Mouse (Mus musculus) heart, postnatal 0 days (tissue): ENCODE measurements around the gene Cnnm4. TPM values are rescaled to one million over a fixed set of nuclear protein-coding genes. Genes with fewer than 3 reads are reported as not detected.

ENCODE experiments used
- ATAC-seq: fragments of 200-750 bp; cut with Nextera tagmentation; 2 replicates; pipeline ENCODE4 v1.8.0; 2017; ENCODE audit warnings: low read depth, moderate number of reproducible peaks, moderate library complexity; ENCODE audit not compliant: insufficient read depth
- DNase-seq: peaks from one replicate; pipeline ENCODE4 v3.0.0-alpha.2; 2016; ENCODE audit warnings: low spot score
- H3K27ac ChIP-seq: fragments of 300-500 bp; sonication (generic); 2 replicates; pipeline ENCODE4 v1.5.1; 2014; ENCODE audit warnings: low read depth, mild to moderate bottlenecking
- H3K27me3 ChIP-seq: fragments of 300-500 bp; sonication (generic); 2 replicates; pipeline ENCODE4 v1.6.1; 2014; ENCODE audit warnings: low read length, mixed read lengths; ENCODE audit not compliant: control insufficient read depth, insufficient read depth
- H3K36me3 ChIP-seq: fragments of 300-500 bp; sonication (generic); replicated peaks from 2 replicates; pipeline ENCODE4 v1.6.1; 2014; ENCODE audit warnings: low read length, mixed read lengths; ENCODE audit not compliant: control insufficient read depth, insufficient read depth
- H3K4me1 ChIP-seq: fragments of 300-500 bp; sonication (generic); 2 replicates; pipeline ENCODE4 v1.6.1; 2014; ENCODE audit warnings: antibody characterized with exemption; ENCODE audit not compliant: control insufficient read depth, insufficient read depth
- H3K4me2 ChIP-seq: fragments of 300-500 bp; sonication (generic); 2 replicates; pipeline ENCODE4 v1.6.1; 2014; ENCODE audit warnings: low read depth, mild to moderate bottlenecking, low read length, moderate library complexity
- H3K4me3 ChIP-seq: fragments of 300-500 bp; sonication (generic); 2 replicates; pipeline ENCODE4 v1.5.1; 2014; ENCODE audit warnings: low read depth, low read length
- H3K9ac ChIP-seq: fragments of 300-500 bp; sonication (generic); replicated peaks from 2 replicates; pipeline ENCODE4 v1.6.1; 2014; ENCODE audit warnings: low read depth, low read length, mixed read lengths
- H3K9me3 ChIP-seq: fragments of 300-500 bp; sonication (generic); replicated peaks from 2 replicates; pipeline ENCODE4 v1.6.1; 2016; ENCODE audit warnings: low read length; ENCODE audit not compliant: control insufficient read depth
- CTCF ChIP-seq: IDR thresholded peaks from 2 replicates; pipeline ENCODE4 v1.5.1; 2016; ENCODE audit warnings: antibody characterized with exemption, control low read depth, low read depth
- EP300 ChIP-seq: IDR thresholded peaks from 2 replicates; pipeline ENCODE4 v1.6.1; 2016; ENCODE audit warnings: antibody characterized with exemption, low read depth
- WGBS: fragments of 180-500 bp; shearing (Covaris S2); extraction: QIAGEN DNeasy Blood & Tissue Kit; methylation state at CpG from one replicate; pipeline ENCODE4 v1.1.7; 2014; 5-methylcytosine and 5-hydroxymethylcytosine counted together
- polyA plus RNA-seq: library from polyadenylated mRNA; unstranded; fragments of >200 nt; fragmentation: Nextera tagmentation; extraction: Ambion mirVana; gene quantifications from 2 replicates; pipeline ENCODE4 v1.2.1, GENCODE M21; 2015
- total RNA-seq: library from RNA; depleted of rRNA; stranded (reverse); fragments of >200 nt; gene quantifications from 2 replicates; pipeline ENCODE4 v1.2.3, GENCODE M21; 2014; ENCODE audit warnings: low replicate concordance

The Cnnm4 gene
- total and polyA plus RNA-seq, 2 experiments from 2014 or later, result 3.6 to 5.2 TPM

DNA sequence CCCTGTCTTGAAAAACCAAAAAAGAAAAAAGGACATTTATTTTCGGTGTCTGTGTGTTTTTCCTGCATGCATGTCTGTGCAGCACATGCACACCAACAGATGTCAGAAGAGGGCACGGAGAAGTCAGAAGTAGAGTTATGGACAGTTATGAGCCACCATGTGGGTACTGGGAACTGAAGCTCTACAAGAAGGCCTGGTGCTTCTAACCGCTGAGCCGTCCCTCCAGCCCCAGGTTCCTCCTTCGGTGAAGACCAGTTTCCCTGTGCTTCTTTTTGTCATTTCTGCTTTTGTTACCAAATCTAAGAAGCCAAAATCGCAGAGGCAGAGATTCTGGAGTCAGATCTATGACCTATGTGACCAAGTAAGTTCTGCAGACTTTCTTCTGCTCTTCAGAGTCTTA, 34.9 kb upstream of the Cnnm4 start:
- Histone ChIP-seq H3K4me3 (no peak overlapping the region), H3K36me3 (peaks cover 79% of the 10 kb centered on the region)

DNA sequence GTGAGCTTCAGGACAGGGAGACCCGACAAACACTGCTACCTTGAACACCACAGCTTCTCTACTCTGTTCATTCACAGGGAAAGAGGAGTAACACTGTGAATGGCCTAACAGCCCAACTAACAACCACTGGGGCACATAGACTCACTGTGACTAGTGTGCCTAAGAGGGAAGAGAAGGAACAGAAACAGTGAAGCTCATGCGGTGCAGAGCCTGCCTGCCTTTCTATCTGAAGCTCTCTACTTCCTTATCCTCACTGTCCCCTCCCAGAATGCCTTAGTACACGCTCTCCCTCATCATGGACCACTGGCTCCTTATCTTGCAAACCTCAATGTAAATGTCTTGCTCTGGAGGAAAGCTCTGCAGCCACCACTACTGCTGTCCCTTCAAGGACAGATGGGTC, 34.2 kb upstream of the Cnnm4 start:
- WGBS, result 90% methylated on average over 3 of the region's 3 CpGs
- H3K36me3 ChIP-seq, result peaks cover 73% of the 10 kb centered on the region
- no peaks in the 10 kb centered on the region for H3K27me3 ChIP-seq
- H3K4me2 ChIP-seq, result no peak overlapping the region
- no peaks in the 10 kb centered on the region for H3K4me1 ChIP-seq
- no peak overlapping the region for H3K27ac ChIP-seq
- H3K9me3 ChIP-seq, result no peaks in the 10 kb centered on the region
- ATAC-seq, result no peak
- no peak overlapping the region for H3K9ac ChIP-seq
- DNase-seq, result no peak
- TF ChIP-seq EP300 (no peak), CTCF (no peak)
- no peak overlapping the region for H3K4me3 ChIP-seq

More for the DNA sequence above, 34.9 kb upstream of the Cnnm4 start:
- no peaks in the 10 kb centered on the region for H3K27me3 ChIP-seq
- H3K4me2 ChIP-seq, result no peak overlapping the region
- no peaks in the 10 kb centered on the region for H3K4me1 ChIP-seq
- WGBS, result 95% methylated on average over 6 of the region's 6 CpGs
- no peaks in the 10 kb centered on the region for H3K9me3 ChIP-seq
- DNase-seq (no peak), ATAC-seq (no peak)
- no peak overlapping the region for H3K27ac ChIP-seq
- H3K9ac ChIP-seq, result no peak overlapping the region
- TF ChIP-seq CTCF, result no peak
- TF ChIP-seq EP300, result no peak

DNA sequence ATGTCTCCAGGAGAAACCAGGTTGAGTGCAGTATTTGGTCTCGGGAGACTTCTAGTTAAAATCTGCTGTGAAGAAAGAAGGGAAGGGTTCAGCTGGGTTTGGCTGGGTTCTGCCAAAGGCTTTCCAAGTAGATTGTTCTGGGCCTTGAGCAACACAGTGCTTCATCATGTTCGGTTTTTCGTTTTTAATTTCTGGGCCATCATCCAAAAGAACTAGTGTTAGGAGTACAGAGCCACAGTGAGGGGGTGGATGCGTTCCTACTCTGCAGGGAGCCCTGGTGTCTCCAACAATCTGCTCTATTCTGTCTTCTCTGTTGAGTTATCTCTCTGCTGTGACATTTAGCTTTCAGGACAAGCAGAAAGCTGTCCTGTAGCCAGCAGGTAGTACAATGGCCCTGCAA, 30.3 kb upstream of the Cnnm4 start:
- 85% methylated on average over 4 of the region's 4 CpGs for WGBS
- no peak for DNase-seq
- Histone ChIP-seq H3K4me2 (no peak overlapping the region), H3K27me3 (no peaks in the 10 kb centered on the region), H3K9ac (no peak overlapping the region), H3K4me1 (peaks cover 6% of the 10 kb centered on the region; the same call in 1 of the 2 replicates), H3K4me3 (no peak overlapping the region), H3K27ac (no peak overlapping the region), H3K9me3 (no peaks in the 10 kb centered on the region), H3K36me3 (peaks cover 46% of the 10 kb centered on the region)
- no peak for TF ChIP-seq EP300
- no peak for TF ChIP-seq CTCF
- no peak for ATAC-seq

DNA sequence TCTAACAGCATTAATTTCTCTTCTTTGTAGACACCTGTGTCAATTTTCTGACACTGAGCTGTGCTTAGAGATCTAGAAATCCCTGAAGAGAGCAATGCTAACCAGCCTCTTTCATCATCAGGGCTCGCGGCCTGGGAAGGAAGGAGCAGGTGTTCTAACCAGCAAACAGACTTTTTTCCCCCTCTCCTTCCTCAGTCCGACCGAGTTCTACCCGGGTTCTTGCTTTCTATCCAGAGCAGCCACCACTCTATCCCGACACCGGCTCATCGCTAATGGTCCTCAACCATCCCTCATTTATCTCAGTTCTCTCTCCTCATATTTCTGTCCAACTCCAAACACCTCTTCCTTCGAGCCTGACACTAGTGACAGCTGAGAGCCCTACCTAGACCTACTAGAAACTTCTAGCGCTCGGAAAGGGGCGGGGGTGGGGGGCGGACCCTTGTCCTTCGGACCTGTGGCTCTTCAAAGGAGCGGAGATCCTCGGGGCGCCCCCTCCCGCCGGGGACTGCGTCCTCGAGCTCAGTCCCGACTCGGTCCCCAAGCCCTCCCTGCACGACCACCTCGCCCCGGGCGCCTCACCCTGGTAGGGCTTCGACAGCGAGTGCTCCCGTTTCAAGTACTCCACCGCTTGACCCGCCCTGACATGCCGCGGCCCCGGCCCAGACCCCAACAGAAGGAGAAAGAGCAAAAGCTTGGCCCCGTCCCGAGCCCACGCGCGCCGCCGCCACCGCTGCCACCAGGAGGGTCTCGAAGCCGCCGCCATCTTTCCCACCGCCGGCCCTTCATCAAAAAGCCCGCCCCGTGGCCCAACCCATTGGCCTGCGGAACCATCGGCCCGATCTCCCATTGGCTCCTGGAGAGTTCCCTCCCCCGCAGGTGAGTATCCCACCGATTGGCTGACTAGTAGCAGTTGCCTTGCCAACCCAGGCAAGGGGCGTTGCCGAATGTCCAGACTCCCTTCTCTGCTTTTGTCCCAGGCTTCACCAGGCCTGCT, 26.7 kb upstream of the Cnnm4 start, which contains the start of gene Lman2l:
Gene Lman2l, minus strand, starts transcription at position 801 of the 994 bp plus-strand sequence.
- H3K4me3 ChIP-seq, result peak within 1 kb of the TSS; percentile 88
- H3K4me2 ChIP-seq, result peak within 1 kb of the TSS; percentile 93
- peaks cover 10% of the 10 kb centered on the region; the same call in 1 of the 2 replicates for H3K36me3 ChIP-seq
- peaks cover 6% of the 10 kb centered on the region; the same call in 1 of the 2 replicates for H3K4me1 ChIP-seq
- H3K9me3 ChIP-seq, result no peaks in the 10 kb centered on the region
- TF ChIP-seq CTCF (no peak), EP300 (no peak)
- H3K27ac ChIP-seq, result peak within 1 kb of the TSS; percentile 70
- H3K9ac ChIP-seq, result peak within 1 kb of the TSS; percentile 77
- DNase-seq (peak; percentile 97), ATAC-seq (peak; percentile 100)
- no peaks in the 10 kb centered on the region for H3K27me3 ChIP-seq
- WGBS, result 2% methylated on average over 57 of the region's 57 CpGs

DNA sequence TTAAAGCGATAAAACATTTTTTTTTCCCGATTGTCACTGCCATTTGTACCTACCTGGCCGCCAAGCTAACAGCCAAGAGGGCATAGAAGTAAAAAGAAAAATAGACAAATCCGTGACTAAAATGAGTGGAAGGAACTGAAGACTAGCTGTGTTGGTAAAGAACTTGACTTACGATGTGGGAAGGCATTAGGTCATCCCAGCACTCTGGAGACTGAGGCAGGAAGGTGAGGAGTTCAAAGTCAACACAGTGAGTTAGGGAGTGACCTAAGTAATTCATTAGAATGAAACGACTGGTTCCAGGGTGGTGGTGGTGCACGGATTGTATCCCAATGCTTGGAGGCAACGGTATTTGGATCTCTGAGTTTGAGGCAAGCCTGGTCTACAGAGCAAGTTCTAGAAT, 25.9 kb upstream of the Cnnm4 start:
- Histone ChIP-seq H3K4me2 (0 out of 2 replicates have a peak overlapping the region, but pooled peaks have one; percentile 35), H3K27ac (no peak overlapping the region), H3K27me3 (no peaks in the 10 kb centered on the region), H3K9me3 (no peaks in the 10 kb centered on the region), H3K36me3 (0 out of 2 replicates have a peak, but pooled peaks cover 7% of the 10 kb centered on the region), H3K4me3 (no peak overlapping the region), H3K9ac (no peak overlapping the region), H3K4me1 (peaks cover 6% of the 10 kb centered on the region; the same call in 1 of the 2 replicates)
- no peak for ATAC-seq
- DNase-seq, result no peak
- 39% methylated on average over 8 of the region's 8 CpGs for WGBS
- TF ChIP-seq EP300 (no peak), CTCF (no peak)
